ENCODE assay signal across 8 mouse cellular contexts in the genomic region with DNA sequence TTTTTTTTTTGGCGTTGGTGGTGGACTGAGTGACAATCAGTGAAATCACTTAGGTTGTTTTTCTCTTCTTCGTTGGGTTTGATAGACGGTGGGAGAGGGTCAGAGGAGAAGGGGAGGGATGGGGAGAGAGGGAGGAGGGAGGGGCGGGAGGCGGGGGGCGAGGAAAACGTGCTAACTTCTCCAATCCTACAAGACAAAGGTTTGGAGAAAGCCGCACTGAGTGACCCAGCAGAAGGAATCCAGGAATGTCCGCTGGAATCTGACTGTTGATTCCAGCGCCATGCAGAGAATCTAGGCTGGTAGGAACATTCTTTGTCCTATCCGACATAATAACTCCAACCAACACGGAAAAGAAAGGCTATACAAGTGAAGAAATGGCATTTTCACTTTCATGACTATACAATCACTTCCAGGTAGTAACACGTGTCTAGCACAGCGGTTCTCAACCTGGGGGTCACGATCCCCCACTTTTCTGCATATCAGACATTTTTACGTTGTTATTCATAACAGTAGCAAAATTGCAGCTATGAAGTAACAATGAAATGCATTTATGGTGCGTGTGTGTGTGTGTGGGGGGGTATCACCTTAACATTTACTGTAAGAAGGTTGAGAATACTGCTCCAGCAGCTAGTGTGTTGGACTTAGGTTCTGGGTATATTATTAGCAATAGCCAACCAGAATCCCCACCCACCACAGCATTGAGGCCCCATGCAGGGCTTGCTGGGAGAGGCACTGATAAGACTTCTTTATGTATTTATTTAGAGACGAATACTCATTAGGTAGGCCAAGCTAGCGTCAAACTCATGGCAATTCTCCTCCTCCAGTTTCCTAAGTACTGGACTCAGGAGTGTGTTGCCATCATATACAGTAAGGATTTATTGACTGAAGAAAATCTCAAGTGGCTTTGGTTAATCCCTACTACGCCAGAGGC.
DNase-seq lines count a peak whose midpoint lies in the region; ATAC-seq lines count a peak whose summit lies in the region.

No protein-coding gene starts in this region.

- peaks cover 9% of the 10 kb centered on the region for H3K4me1 ChIP-seq in lung, embryonic 16.5 days (replicated peaks; ENCODE audit: control insufficient read depth, insufficient read depth, low read length)
- peaks cover 24% of the 10 kb centered on the region for H3K4me1 ChIP-seq in forebrain, embryonic 12.5 days
- peaks cover 33% of the 10 kb centered on the region for H3K4me1 ChIP-seq in liver, embryonic 11.5 days (replicated peaks; ENCODE audit: control insufficient read depth, insufficient read depth, low read length)
- peaks cover 11% of the 10 kb centered on the region for H3K4me1 ChIP-seq in stomach, embryonic 16.5 days (ENCODE audit: control insufficient read depth, insufficient read depth, low read length)

- peak overlapping the region; percentile 53 for H3K4me3 ChIP-seq in lung, embryonic 16.5 days (ENCODE audit: low read length)
- H3K4me3 ChIP-seq in forebrain, embryonic 12.5 days (replicated peaks), result peak overlapping the region; percentile 38
- H3K4me3 ChIP-seq in liver, embryonic 11.5 days (ENCODE audit: low read depth, low read length), result peak overlapping the region; percentile 52
- peak overlapping the region; percentile 51 for H3K4me3 ChIP-seq in stomach, embryonic 16.5 days (replicated peaks; ENCODE audit: low read length)

- H3K36me3 ChIP-seq in lung, embryonic 16.5 days (ENCODE audit: control insufficient read depth, insufficient read depth, low read length), result no peaks in the 10 kb centered on the region
- no peaks in the 10 kb centered on the region for H3K36me3 ChIP-seq in forebrain, embryonic 12.5 days (replicated peaks)
- H3K36me3 ChIP-seq in liver, embryonic 11.5 days (ENCODE audit: control insufficient read depth, insufficient read depth, low read length), result no peaks in the 10 kb centered on the region
- no peaks in the 10 kb centered on the region for H3K36me3 ChIP-seq in stomach, embryonic 16.5 days (ENCODE audit: control insufficient read depth, insufficient read depth, low read length)

- peak; percentile 9; the same call in 1 of the 2 replicates for ATAC-seq in lung, embryonic 16.5 days (ENCODE audit: low read depth)
- ATAC-seq in forebrain, embryonic 12.5 days (ENCODE audit: low FRiP score), result peak; percentile 48
- peak; percentile 44 for ATAC-seq in liver, embryonic 11.5 days (replicated peaks; ENCODE audit: low FRiP score)
- ATAC-seq in stomach, embryonic 16.5 days (ENCODE audit: insufficient read depth, low FRiP score), result peak; percentile 47

- H3K27ac ChIP-seq in lung, embryonic 16.5 days (ENCODE audit: low read length), result peak overlapping the region; percentile 66
- H3K27ac ChIP-seq in forebrain, embryonic 12.5 days, result peak overlapping the region; percentile 69
- H3K27ac ChIP-seq in liver, embryonic 11.5 days (ENCODE audit: low read depth, low read length), result peak overlapping the region; percentile 45
- H3K27ac ChIP-seq in stomach, embryonic 16.5 days (ENCODE audit: low read length), result peak overlapping the region; percentile 86

- 12% methylated on average over 20 of the region's 20 CpGs for WGBS in lung, embryonic 16.5 days
- WGBS in forebrain, embryonic 12.5 days, result 24% methylated on average over 20 of the region's 20 CpGs
- 17% methylated on average over 20 of the region's 20 CpGs for WGBS in liver, embryonic 11.5 days
- 12% methylated on average over 19 of the region's 20 CpGs for WGBS in stomach, embryonic 16.5 days

- H3K27me3 ChIP-seq in lung, embryonic 16.5 days (ENCODE audit: control insufficient read depth, insufficient read depth, low read depth, low read length), result no peaks in the 10 kb centered on the region
- H3K27me3 ChIP-seq in forebrain, embryonic 12.5 days, result peaks cover 8% of the 10 kb centered on the region; the same call in 1 of the 2 replicates
- 0 out of 2 replicates have a peak, but pooled peaks cover 2% of the 10 kb centered on the region for H3K27me3 ChIP-seq in liver, embryonic 11.5 days (replicated peaks; ENCODE audit: control insufficient read depth, insufficient read depth, low read length)
- H3K27me3 ChIP-seq in stomach, embryonic 16.5 days (ENCODE audit: control insufficient read depth, insufficient read depth, low read length), result no peaks in the 10 kb centered on the region

- peak overlapping the region; percentile 75 for H3K9ac ChIP-seq in lung, embryonic 16.5 days (ENCODE audit: low read length)
- peak overlapping the region; percentile 59 for H3K9ac ChIP-seq in forebrain, embryonic 12.5 days
- peak overlapping the region; percentile 55 for H3K9ac ChIP-seq in liver, embryonic 11.5 days (ENCODE audit: low read depth, low read length)
- H3K9ac ChIP-seq in stomach, embryonic 16.5 days (ENCODE audit: low read length), result peak overlapping the region; percentile 78

- H3K9me3 ChIP-seq in lung, embryonic 16.5 days (ENCODE audit: control insufficient read depth, low read length), result no peaks in the 10 kb centered on the region
- H3K9me3 ChIP-seq in forebrain, embryonic 12.5 days, result no peaks in the 10 kb centered on the region
- H3K9me3 ChIP-seq in liver, embryonic 11.5 days (ENCODE audit: control insufficient read depth, low read length), result no peaks in the 10 kb centered on the region
- H3K9me3 ChIP-seq in stomach, embryonic 16.5 days (replicated peaks; ENCODE audit: control insufficient read depth, low read length), result no peaks in the 10 kb centered on the region

- DNase-seq in lung, postnatal 36 days, result no peak
- peak; percentile 44 for DNase-seq in liver, embryonic 11.5 days (ENCODE audit: low spot score)
- DNase-seq in cerebellum, adult 18-20 months, result no peak
- no peak for DNase-seq in spleen, postnatal 36 days (ENCODE audit: low spot score in 2 of 2)
- no peak for DNase-seq in cerebellum, adult 11-12 months

- peak overlapping the region; percentile 80 for H3K4me2 ChIP-seq in lung, embryonic 16.5 days (ENCODE audit: low read depth, low read length)
- peak overlapping the region; percentile 72 for H3K4me2 ChIP-seq in forebrain, embryonic 12.5 days
- H3K4me2 ChIP-seq in liver, embryonic 11.5 days, result peak overlapping the region; percentile 76
- H3K4me2 ChIP-seq in stomach, embryonic 16.5 days (ENCODE audit: low read depth, low read length), result peak overlapping the region; percentile 80
